Mouse (Mus musculus): ENCODE measurements at regions not wholly inside any gene's neighbourhood (a gene's known extent, or its start where the extent isn't known, plus 50 kb on each side); places are given as distances from the start of the nearest gene placed in this dataset.

DNA sequence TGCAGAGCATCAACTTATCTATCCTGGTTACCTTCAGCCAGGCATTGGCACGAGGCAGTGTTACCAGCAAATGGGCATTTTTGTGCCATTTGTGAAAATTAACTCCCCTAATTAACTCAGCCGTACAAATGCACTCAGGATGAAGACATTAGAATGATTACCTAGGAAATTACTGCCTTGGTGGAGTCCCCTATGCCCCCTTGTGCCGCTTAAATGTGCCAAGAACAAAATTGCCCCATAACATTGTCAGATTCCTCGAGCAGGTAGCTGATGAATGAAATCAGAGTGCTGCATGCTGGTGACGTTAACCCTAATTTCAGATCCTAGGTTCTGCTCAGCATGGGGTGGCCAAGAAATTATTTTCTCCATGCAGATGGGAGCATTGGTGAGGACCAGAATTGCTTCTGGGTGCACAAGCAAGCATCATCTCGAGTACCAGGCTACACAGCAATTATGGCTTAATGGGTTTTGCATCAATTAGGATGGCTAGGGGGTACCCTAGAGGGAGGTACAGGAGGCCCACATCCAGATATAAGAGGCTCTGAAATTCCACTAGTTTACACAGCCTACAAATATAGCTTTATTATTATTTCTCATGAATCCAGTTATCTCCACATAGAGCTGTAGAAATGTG, 577.0 kb upstream of the Camk1g start:
- DNase-seq (ENCODE audit: low spot score), result no peak

DNA sequence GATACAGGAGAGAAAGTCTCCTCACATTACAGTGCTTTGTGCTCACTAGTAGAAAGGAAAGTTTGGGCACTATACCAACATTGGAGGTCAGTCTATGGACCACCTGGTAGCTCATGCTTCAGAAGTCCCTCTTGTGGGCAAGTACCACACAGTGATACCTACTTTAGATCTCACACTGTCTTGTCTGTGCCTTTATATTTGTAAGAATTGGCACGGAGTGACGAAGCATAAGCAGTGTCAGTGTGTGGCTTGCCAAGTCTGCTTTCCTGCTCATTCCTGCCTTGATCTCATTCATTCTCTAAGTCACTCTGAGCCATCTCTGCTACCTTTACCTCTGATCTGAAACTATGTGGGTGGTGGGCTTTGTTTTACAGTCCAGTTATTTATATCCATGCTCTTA, 565.9 kb upstream of the Camk1g start:
- no peak for DNase-seq (ENCODE audit: low spot score)

- DNase-seq (ENCODE audit: low spot score), result no peak
Observed at GRCm38 (mm10) chr1:193934308-193934707, 564.2 kb upstream of the Camk1g start.

- DNase-seq (ENCODE audit: low spot score), result no peak
Observed at GRCm38 (mm10) chr1:193931131-193931729, 561.1 kb upstream of the Camk1g start.

DNA sequence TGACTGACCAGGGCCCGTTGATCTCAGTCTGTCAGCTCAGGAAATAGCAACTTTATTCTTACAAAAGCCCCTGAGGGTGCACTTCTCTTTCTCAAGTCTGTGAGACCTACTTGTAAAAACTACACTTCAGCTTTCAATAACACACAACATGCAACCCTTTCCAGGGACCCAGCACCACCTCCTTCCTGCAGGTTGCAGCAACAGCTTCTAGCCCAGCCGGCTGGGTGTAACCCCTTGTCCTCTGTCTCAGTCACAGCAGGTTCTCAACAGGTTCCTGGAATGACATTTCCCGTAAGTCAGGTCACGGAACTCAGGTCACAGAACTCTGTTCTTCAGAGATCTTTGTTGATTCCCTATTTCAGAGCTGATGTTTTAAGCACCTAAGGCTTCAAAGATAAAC, 558.5 kb upstream of the Camk1g start:
- DNase-seq (ENCODE audit: low spot score), result no peak

DNA sequence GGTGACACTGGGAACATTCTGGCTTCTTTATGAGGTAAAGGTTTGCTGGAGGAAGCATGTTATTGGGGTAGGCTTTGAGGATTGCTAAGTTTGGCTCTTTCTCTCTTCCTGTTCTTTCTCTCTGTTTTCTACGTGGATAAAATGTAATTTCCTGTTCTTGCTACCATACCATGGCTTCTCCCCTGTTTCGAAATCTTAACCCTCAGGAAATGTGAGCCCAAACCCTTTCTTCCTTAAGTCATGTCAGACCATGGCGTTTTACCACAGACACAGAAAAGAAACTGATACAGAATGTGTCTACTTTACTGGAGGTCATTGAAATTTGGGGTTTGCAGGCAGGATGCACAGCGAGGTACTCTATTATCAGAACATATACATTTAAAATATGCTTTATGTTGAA, 552.7 kb upstream of the Camk1g start:
- no peak for DNase-seq (ENCODE audit: low spot score)

- no peak for DNase-seq (ENCODE audit: low spot score)
Observed at GRCm38 (mm10) chr1:193919243-193919642, 549.1 kb upstream of the Camk1g start.

DNA sequence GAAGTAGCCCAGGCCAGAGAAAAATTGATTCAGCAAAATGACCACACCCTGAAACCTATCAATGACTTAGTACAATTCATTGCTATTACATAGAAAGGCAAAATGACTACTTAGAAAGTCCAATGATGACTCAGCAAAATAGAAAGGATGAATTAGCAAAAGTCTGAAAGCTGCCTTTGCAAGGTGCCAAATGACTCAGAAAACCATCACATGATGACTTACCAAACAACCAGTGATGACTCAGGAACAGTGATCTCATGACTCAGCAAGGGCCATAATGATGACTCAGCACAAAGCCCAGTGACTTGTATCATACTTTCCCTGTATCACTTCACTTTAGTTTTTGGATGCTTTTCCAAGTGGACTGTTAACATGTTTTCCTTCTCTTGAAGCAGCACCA, 535.6 kb upstream of the Camk1g start:
- DNase-seq (ENCODE audit: low spot score), result no peak

DNA sequence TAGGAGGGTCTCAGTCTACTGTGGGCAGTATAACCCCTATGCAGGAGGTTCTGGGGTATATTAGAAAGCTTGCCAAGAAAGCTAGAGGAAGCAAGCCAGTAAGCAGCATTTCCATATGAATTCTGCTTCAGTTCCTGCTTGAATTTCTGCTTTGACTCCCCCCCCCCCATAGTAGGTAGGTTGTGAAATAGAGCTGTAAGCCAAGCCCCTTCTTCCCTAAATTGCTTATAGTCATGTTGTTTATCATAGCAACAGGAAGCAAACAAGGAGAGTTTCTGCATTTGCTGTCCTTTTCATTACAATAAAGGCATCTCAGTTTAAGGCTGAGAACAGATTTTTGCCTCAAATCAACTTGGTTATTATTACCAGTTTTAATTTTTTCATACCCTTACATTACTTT, 524.0 kb upstream of the Camk1g start:
- DNase-seq (ENCODE audit: low spot score), result no peak

DNA sequence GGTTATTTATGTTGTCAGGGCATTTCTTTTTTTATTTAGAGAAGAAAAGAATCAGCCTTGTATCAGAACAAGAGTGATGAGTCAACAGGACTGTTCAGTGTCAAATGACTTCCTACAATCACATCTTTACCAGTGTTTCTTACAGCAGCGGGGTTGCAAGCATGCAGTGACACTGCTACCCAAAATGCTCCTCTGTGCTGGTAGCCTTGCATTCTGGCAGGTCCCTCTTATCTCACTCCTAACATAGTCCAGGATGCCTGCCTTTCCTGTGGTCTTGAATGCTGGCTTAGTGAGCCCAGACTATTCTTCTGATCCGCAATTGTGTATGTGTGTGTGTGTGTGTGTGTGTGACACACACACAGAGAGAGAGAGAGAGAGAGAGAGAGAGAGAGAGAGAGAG, 506.4 kb upstream of the Camk1g start:
- no peak for DNase-seq (ENCODE audit: low spot score)

GRCm38 (mm10) chr1:193876121-193876520, 506.0 kb upstream of the Camk1g start:
- no peak for DNase-seq (ENCODE audit: low spot score)

DNA sequence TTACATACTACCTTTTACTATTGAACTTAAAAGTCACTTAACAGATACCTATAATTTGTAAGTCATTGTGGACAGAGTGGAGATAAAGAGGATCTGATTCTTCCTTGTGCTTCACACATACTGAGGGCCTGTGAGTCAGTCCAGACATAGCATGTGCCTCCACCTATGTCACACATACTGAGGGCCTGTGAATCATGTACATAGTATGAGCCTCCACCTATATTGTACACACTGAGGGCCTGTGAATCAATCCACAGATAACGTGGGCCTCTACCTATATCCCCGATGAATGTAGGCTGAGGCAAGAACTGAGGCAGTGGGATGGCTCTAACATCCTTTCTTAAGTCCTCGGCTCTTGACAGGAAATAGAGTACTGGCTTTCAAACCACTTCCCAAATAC, 505.2 kb upstream of the Camk1g start:
- no peak for DNase-seq (ENCODE audit: low spot score)

- no peak for DNase-seq (ENCODE audit: low spot score)
Observed at GRCm38 (mm10) chr1:193870731-193871130, 500.6 kb upstream of the Camk1g start.

DNA sequence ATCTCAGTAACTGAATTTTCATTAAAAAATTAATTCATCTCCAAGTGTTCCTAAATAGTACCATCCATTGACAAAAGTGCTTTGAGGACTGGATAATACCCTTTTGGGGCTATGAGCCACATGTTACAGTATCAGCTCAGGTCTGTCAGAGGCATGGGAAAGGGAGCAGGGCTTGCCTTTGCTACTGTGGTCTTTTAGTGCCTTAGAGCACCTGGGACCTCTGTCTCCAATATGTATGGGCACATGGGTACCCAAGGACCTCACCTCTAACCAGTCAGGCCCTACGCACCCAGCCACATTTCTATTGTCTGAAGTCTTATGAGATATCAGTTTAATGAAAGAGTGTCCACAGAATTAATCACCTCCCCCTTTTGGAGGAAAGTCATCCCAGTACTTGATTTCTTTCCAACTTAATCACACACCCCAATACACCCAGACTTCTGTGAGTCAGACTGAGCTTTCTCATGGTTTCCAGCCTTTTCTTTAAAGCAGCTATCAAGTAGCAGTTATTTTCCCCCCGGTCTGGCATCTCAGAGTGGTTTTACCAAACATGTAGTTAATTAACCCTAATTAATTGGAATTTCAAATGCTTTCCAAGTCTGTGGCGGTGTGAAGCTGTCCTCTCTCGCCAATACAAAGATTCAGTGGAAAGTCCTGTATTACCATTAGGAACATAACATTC, 498.7 kb upstream of the Camk1g start:
- no peak for DNase-seq (ENCODE audit: low spot score)

- DNase-seq (ENCODE audit: low spot score), result no peak
Observed at GRCm38 (mm10) chr1:193860767-193861299, 490.7 kb upstream of the Camk1g start.

DNA sequence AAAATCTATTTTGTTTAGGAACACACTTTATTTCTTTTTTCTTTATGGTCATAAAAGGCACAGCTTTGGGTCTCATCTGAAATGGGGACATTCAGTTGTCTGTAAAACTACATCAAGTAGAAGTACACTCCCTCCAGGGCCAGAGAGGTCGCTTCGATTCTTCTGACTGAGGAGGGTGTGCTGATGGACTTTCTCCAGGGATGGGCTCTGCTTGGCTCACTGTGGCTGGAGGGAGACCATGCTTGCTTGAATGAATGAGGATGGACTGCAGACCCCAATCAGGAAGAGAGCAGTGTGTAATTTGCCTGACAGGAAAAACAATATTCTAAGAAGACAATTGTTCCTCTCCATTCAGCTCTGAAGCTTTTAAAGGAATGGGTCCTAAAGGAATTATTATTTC, 490.3 kb upstream of the Camk1g start:
- no peak for DNase-seq (ENCODE audit: low spot score)

DNA sequence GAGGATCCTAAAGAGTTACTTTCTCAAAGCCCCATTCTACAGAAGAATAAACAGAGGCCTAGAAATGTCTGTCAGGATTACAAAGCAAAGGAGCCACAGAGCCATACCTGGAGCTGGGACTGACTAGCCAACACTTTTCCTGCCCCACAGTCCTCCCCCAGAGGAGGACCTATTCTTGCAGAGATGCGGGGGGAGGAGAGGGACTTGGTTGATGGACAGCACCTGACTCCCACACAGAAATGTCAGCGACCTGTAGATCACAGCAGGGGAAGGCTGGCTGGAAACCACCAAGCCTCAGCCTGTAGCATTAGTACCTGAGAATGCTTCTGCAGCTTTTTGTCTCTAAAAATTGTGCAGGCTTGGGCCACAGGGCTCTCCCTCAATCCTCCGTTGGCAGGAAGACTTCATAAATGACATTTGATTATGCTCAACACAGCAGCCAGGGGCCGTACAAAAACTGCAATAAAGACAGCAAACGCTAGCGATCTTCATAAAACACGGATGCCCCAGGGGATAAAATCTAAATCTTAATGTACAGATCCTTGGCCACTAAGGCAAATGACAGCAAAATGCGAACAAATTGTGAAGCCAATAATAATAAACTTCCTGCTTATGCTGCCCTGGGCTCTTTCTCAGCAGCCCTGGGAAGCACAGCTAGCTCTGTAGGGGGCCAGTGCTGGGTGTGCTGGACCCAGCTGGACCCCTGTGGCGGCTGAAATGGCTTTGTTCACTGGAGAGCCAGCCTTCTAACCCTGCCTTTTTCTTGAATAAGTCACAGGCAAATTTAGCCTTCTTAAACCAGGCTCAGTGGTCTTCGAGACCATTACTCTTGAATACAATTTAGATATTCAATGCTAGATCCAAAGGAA, 489.4 kb upstream of the Camk1g start:
- no peak for DNase-seq (ENCODE audit: low spot score)

GRCm38 (mm10) chr1:193847922-193848321, 477.8 kb upstream of the Camk1g start:
- no peak for DNase-seq (ENCODE audit: low spot score)

DNA sequence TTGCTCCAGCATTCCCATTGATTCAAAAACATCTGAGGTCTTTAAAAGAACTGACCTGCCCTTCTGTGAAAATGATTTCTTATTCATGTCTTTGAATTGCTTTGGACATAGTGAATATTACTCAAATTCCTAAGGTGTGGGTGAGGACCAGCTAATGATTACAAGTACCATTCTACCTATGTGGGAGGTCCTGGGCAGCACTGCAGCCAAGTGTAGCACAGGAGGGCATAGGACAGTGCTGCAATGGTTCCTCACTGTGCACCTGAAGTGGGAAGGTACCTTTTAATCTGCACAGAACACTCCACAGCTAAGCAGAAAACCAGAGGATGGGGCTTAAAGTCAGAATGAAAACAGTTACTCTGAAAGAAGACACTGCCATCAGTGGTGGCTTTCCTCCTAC, 474.8 kb upstream of the Camk1g start:
- no peak for DNase-seq (ENCODE audit: low spot score)

DNA sequence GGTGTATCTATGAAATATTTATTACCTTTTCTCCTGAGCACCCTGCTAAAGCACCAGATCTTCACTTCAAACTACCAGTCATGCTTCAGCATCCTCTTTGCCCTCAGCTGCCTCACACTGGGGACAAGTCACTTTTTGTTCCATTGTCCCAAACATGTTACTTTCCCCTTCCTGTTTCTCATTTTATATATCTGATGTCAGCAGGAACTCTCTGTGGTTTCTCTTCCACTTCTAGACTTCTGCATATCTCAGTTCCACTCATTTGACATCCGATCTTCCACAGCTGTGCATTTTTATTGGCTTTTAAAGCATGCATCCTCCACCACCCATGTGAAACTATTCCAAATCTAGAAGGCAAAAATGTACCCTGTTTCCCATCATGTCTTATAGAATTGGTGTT, 474.4 kb upstream of the Camk1g start:
- no peak for DNase-seq (ENCODE audit: low spot score)

DNA sequence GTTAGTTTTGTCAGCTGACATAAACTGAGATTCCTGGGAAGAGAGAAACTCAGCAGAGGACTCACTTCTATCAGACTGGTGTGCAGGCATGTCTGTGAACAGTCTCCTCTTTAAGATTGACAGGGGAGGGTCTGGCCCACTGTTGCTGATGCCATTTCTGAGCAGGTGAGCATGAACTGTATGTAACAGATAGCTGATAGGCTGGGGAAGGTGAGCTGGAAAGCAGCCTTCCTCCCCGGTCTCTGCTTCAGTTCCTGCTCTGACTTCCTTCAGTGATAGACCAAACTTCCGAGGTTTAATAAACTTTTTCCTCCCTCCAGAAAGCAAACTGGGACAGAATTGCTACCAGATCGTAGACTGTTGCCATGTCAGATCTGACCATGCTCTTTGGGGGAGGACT, 430.9 kb upstream of the Camk1g start:
- no peak for DNase-seq (ENCODE audit: low spot score)

DNA sequence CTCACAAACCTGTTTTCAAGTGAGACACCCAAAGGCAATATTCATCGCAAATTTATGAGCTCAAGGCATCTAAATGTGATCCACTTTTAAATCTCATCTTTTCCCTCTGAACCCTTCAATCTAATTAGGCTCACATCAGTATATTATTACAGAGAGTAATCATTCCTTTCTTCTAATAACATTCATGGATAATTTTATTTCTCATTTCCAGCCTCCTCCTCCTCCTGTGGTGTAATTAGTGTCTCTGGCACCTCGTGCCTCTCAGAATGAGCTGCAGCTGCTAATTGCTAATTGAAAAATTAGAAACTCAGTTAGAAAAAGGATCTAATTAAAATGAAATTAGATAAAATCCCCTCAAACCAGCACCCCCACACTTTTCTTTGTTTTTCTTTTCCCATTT, 420.5 kb upstream of the Camk1g start:
- DNase-seq (ENCODE audit: low spot score), result no peak
